Mouse (Mus musculus) forebrain, postnatal 0 days (tissue): ENCODE measurements at regions not wholly inside any gene's neighbourhood (a gene's known extent, or its start where the extent isn't known, plus 50 kb on each side); places are given as distances from the start of the nearest gene placed in this dataset.

Experiments
- ATAC-seq: fragments of 200-750 bp; cut with Nextera tagmentation; 2 replicates; pipeline ENCODE4 v1.8.0; 2017; ENCODE audit warnings: mild to moderate bottlenecking, moderate library complexity
- DNase-seq: peaks from one replicate; pipeline ENCODE4 v3.0.0-alpha.2; 2015
- H3K27ac ChIP-seq: fragments of 300-500 bp; sonication (generic); 2 replicates; pipeline ENCODE4 v1.5.1; 2014; ENCODE audit warnings: low read depth, mild to moderate bottlenecking, antibody characterized with exemption, low read length, moderate library complexity, mixed read lengths
- H3K27me3 ChIP-seq: fragments of 300-500 bp; sonication (generic); 2 replicates; pipeline ENCODE4 v1.6.1; 2014; ENCODE audit warnings: mild to moderate bottlenecking, low read length, mixed read lengths; ENCODE audit not compliant: insufficient read depth
- H3K36me3 ChIP-seq: fragments of 300-500 bp; sonication (generic); 2 replicates; pipeline ENCODE4 v1.6.1; 2014; ENCODE audit warnings: mild to moderate bottlenecking, moderate library complexity; ENCODE audit not compliant: insufficient read depth
- H3K4me1 ChIP-seq: fragments of 300-500 bp; sonication (generic); 2 replicates; pipeline ENCODE4 v1.6.1; 2014; ENCODE audit warnings: antibody characterized with exemption; ENCODE audit not compliant: insufficient read depth
- H3K4me2 ChIP-seq: fragments of 300-500 bp; sonication (generic); 2 replicates; pipeline ENCODE4 v1.6.1; 2014; ENCODE audit warnings: low read depth, mild to moderate bottlenecking, moderate library complexity
- H3K4me3 ChIP-seq: fragments of 300-500 bp; sonication (generic); 2 replicates; pipeline ENCODE4 v1.5.1; 2014; ENCODE audit warnings: low read depth, low read length, mixed read lengths
- H3K9ac ChIP-seq: fragments of 300-500 bp; sonication (generic); 2 replicates; pipeline ENCODE4 v1.6.1; 2014; ENCODE audit warnings: mild to moderate bottlenecking
- H3K9me3 ChIP-seq: fragments of 300-500 bp; sonication (generic); 2 replicates; pipeline ENCODE4 v1.6.1; 2016; ENCODE audit warnings: low read length
- CTCF ChIP-seq: sonication (generic); IDR thresholded peaks from 2 replicates; pipeline ENCODE4 v1.5.1; 2016; ENCODE audit warnings: antibody characterized with exemption, control low read depth, low read depth
- whole genome bisulfite sequencing: fragments of 180-500 bp; shearing (Covaris S2); extraction: QIAGEN DNeasy Blood & Tissue Kit; methylation state at CpG from one replicate; pipeline ENCODE4 v1.1.7; 2014; 5-methylcytosine and 5-hydroxymethylcytosine counted together

GRCm38 (mm10) chr4:8945116-8945515 is 706.3 kb upstream of the Car8 start:
- Histone ChIP-seq H3K9me3 (no peaks in the 10 kb centered on the region), H3K27me3 (no peaks in the 10 kb centered on the region), H3K4me2 (no peak overlapping the region), H3K4me1 (no peaks in the 10 kb centered on the region), H3K27ac (no peak overlapping the region), H3K4me3 (no peak overlapping the region), H3K9ac (no peak overlapping the region), H3K36me3 (no peaks in the 10 kb centered on the region)
- no peak for ATAC-seq
- WGBS, result 97% methylated on average over 10 of the region's 10 CpGs
- no peak for DNase-seq
- no peak for TF ChIP-seq CTCF

DNA sequence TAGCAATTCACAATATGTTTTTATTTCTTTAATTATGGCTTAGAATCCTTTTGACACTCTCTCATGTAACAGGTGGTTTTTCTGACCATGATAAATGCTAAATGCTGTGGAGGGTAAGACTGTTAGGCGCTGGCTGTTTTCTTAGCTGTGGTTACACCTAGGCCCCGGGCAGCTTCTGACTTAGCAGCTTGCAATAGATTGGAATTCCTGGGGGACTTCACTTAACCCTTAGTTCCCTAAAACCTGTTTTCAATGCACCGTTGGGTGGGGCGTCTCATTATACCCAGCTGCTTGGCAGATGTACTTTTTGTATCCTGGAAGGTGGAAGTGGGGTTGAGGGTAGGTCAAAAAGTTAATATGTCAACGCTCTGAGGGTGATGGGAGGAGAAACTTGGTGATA is 704.2 kb upstream of the Car8 start:
- 67% methylated on average over 5 of the region's 5 CpGs for whole genome bisulfite sequencing
- ATAC-seq, result no peak

GRCm38 (mm10) chr4:8938948-8939411 is 700.1 kb upstream of the Car8 start:
- peak; percentile 38; the same call in 1 of the 2 replicates for ATAC-seq
- Histone ChIP-seq H3K9ac (no peak overlapping the region), H3K4me3 (no peak overlapping the region), H3K9me3 (no peaks in the 10 kb centered on the region), H3K27ac (no peak overlapping the region), H3K4me1 (no peaks in the 10 kb centered on the region), H3K36me3 (no peaks in the 10 kb centered on the region), H3K4me2 (no peak overlapping the region), H3K27me3 (no peaks in the 10 kb centered on the region)
- 58% methylated on average over 6 of the region's 6 CpGs for WGBS
- no peak for TF ChIP-seq CTCF
- no peak for DNase-seq

More for the DNA sequence above, 704.2 kb upstream of the Car8 start:
- Histone ChIP-seq H3K9ac (no peak overlapping the region), H3K9me3 (no peaks in the 10 kb centered on the region), H3K4me2 (no peak overlapping the region), H3K27me3 (no peaks in the 10 kb centered on the region), H3K4me1 (no peaks in the 10 kb centered on the region), H3K36me3 (no peaks in the 10 kb centered on the region), H3K4me3 (no peak overlapping the region), H3K27ac (no peak overlapping the region)
- no peak for DNase-seq
- TF ChIP-seq CTCF, result no peak

DNA sequence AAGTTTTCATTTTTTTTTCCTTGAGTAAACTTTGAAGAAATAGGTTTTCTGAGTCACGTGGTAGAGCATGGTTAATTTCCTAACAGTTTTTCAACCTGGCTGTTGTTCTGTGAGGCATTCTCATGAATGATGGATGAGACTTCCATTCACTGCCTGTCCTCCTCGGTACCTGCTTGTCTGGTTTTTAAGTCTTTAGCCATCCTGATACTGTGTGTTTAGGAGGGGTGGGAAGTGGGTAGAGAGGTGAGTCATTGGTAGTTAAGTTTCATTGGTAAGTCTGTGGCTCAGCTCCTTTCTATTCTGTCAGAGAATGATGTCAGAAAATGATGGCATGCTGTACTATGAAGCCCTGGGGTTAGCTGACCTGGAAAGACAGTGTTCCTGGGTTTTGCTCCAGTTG is 697.1 kb upstream of the Car8 start:
- ATAC-seq (no peak), DNase-seq (no peak)
- no peaks in the 10 kb centered on the region for H3K4me1 ChIP-seq
- 79% methylated on average over 2 of the region's 2 CpGs for WGBS
- TF ChIP-seq CTCF, result no peak
- no peaks in the 10 kb centered on the region for H3K36me3 ChIP-seq
- no peaks in the 10 kb centered on the region for H3K9me3 ChIP-seq
- H3K27me3 ChIP-seq, result no peaks in the 10 kb centered on the region
- H3K4me2 ChIP-seq, result no peak overlapping the region
- no peak overlapping the region for H3K4me3 ChIP-seq
- no peak overlapping the region for H3K9ac ChIP-seq
- no peak overlapping the region for H3K27ac ChIP-seq

GRCm38 (mm10) chr4:8934541-8934940 is 695.7 kb upstream of the Car8 start:
- no peak overlapping the region for H3K4me2 ChIP-seq
- DNase-seq, result no peak
- H3K36me3 ChIP-seq, result no peaks in the 10 kb centered on the region
- no peaks in the 10 kb centered on the region for H3K4me1 ChIP-seq
- H3K4me3 ChIP-seq, result no peak overlapping the region
- 64% methylated on average over 1 of the region's 1 CpGs for WGBS
- TF ChIP-seq CTCF, result no peak
- no peak overlapping the region for H3K9ac ChIP-seq
- ATAC-seq, result no peak
- no peaks in the 10 kb centered on the region for H3K9me3 ChIP-seq
- no peaks in the 10 kb centered on the region for H3K27me3 ChIP-seq
- no peak overlapping the region for H3K27ac ChIP-seq

DNA sequence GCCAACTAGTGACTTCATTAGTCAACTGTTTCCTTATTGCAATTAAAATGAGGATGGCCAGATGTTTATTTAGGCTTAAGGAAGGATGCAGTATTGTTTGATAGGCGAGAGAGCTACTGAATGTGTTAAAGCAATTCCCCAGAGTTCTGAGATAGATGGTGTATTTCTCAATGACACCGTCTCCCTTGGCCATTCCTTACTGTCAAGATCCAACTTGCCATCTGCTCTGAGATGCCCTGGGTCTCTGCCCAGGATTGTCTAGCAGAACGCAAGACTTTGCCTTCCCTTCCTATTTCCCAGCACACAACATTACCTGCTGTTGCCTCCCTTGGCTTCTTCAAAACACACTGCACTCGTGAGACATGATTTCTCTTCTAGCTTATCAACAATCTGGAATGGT is 690.5 kb upstream of the Car8 start:
- Histone ChIP-seq H3K27me3 (no peaks in the 10 kb centered on the region), H3K4me2 (no peak overlapping the region), H3K4me1 (0 out of 2 replicates have a peak, but pooled peaks cover 6% of the 10 kb centered on the region), H3K27ac (no peak overlapping the region), H3K4me3 (no peak overlapping the region), H3K36me3 (no peaks in the 10 kb centered on the region), H3K9me3 (no peaks in the 10 kb centered on the region), H3K9ac (no peak overlapping the region)
- 58% methylated on average over 4 of the region's 4 CpGs for WGBS
- TF ChIP-seq CTCF, result no peak
- ATAC-seq (peak; percentile 70), DNase-seq (no peak)

- no peak for ATAC-seq
These were observed 689.9 kb upstream of the Car8 start for GRCm38 (mm10) chr4:8928551-8929305.

More at GRCm38 (mm10) chr4:8928551-8929305, 689.9 kb upstream of the Car8 start:
- no peak for DNase-seq
- no peak overlapping the region for H3K27ac ChIP-seq
- H3K27me3 ChIP-seq, result no peaks in the 10 kb centered on the region
- no peak overlapping the region for H3K4me2 ChIP-seq
- H3K9me3 ChIP-seq, result no peaks in the 10 kb centered on the region
- WGBS, result 73% methylated on average over 17 of the region's 17 CpGs
- H3K4me1 ChIP-seq, result 0 out of 2 replicates have a peak, but pooled peaks cover 6% of the 10 kb centered on the region
- no peak overlapping the region for H3K4me3 ChIP-seq
- H3K9ac ChIP-seq, result no peak overlapping the region
- TF ChIP-seq CTCF, result no peak
- H3K36me3 ChIP-seq, result no peaks in the 10 kb centered on the region
